Mouse (Mus musculus) liver, embryonic 13.5 days (tissue): ENCODE measurements around the gene Mrrf. TPM values are rescaled to one million over a fixed set of nuclear protein-coding genes. Genes with fewer than 3 reads are reported as not detected.

Source experiments
- ATAC-seq: fragments of 200-750 bp; cut with Nextera tagmentation; 2 replicates; pipeline ENCODE4 v1.8.0; 2017; ENCODE audit warnings: low read depth, mild to moderate bottlenecking, moderate number of reproducible peaks, moderate library complexity
- DNase-seq: peaks from one replicate; pipeline ENCODE4 v3.0.0; 2022
- H3K27ac ChIP-seq: fragments of 300-500 bp; sonication (generic); 2 replicates; pipeline ENCODE4 v1.5.1; 2015; ENCODE audit warnings: moderate library complexity, mild to moderate bottlenecking, inconsistent platforms
- H3K27me3 ChIP-seq: fragments of 300-500 bp; sonication (generic); 2 replicates; pipeline ENCODE4 v1.6.1; 2015; ENCODE audit warnings: mild to moderate bottlenecking, inconsistent platforms
- H3K36me3 ChIP-seq: fragments of 300-500 bp; sonication (generic); 2 replicates; pipeline ENCODE4 v1.6.1; 2015; ENCODE audit warnings: mild to moderate bottlenecking, inconsistent platforms
- H3K4me1 ChIP-seq: fragments of 300-500 bp; sonication (generic); replicated peaks from 2 replicates; pipeline ENCODE4 v1.6.1; 2015; ENCODE audit warnings: inconsistent platforms
- H3K4me2 ChIP-seq: fragments of 300-500 bp; sonication (generic); 2 replicates; pipeline ENCODE4 v1.6.1; 2015; ENCODE audit warnings: inconsistent platforms, mild to moderate bottlenecking, moderate library complexity
- H3K4me3 ChIP-seq: fragments of 300-500 bp; sonication (generic); replicated peaks from 2 replicates; pipeline ENCODE4 v1.5.1; 2015; ENCODE audit warnings: mild to moderate bottlenecking, inconsistent platforms
- H3K9ac ChIP-seq: fragments of 300-500 bp; sonication (generic); 2 replicates; pipeline ENCODE4 v1.6.1; 2015; ENCODE audit warnings: mild to moderate bottlenecking, inconsistent platforms
- H3K9me3 ChIP-seq: fragments of 300-500 bp; sonication (generic); replicated peaks from 2 replicates; pipeline ENCODE4 v1.6.1; 2016; ENCODE audit warnings: inconsistent platforms
- WGBS: fragments of 180-500 bp; shearing (Covaris S2); methylation state at CpG from one replicate; pipeline ENCODE4 v1.1.7; 2015; ENCODE audit not compliant: insufficient replicate concordance; 5-methylcytosine and 5-hydroxymethylcytosine counted together
- polyA plus RNA-seq: library from polyadenylated mRNA; unstranded; fragments of >200 nt; fragmentation: Nextera tagmentation; extraction: Ambion mirVana; gene quantifications from 2 replicates; pipeline ENCODE4 v1.2.1, GENCODE M21; 2015

Gene Mrrf
- polyA plus RNA-seq, 1 experiment from 2014 or later = 21.5 TPM

DNA sequence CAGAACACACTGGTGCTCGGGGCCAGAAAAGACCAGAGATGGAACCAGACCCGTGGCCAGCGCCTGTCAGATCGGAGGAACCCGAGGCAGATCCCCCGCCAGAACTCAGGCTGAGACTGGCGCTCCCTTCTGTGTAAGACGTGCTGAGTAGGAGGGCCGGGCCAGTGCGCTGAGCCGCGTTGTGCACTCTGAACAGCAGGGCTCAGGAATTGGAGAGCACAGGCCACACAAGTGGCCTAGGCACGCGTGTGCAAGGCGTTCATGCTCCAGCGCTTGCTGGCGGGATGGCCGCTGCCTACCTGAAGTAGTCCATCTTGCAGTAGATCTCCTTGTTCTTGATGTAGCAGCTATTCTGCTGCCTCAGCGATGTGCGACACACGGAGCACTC lies 33.6 kb upstream of the Mrrf start:
- Histone ChIP-seq H3K4me1 (peaks cover 16% of the 10 kb centered on the region), H3K4me3 (peak overlapping the region; percentile 12; the same call in 1 of the 2 replicates), H3K9me3 (no peaks in the 10 kb centered on the region), H3K4me2 (peak overlapping the region; percentile 12; the same call in 1 of the 2 replicates), H3K27ac (no peak overlapping the region), H3K9ac (no peak overlapping the region), H3K27me3 (peaks cover 100% of the 10 kb centered on the region), H3K36me3 (no peaks in the 10 kb centered on the region)
- 5% methylated on average over 21 of the region's 21 CpGs for WGBS
- DNase-seq (no peak), ATAC-seq (no peak)

DNA sequence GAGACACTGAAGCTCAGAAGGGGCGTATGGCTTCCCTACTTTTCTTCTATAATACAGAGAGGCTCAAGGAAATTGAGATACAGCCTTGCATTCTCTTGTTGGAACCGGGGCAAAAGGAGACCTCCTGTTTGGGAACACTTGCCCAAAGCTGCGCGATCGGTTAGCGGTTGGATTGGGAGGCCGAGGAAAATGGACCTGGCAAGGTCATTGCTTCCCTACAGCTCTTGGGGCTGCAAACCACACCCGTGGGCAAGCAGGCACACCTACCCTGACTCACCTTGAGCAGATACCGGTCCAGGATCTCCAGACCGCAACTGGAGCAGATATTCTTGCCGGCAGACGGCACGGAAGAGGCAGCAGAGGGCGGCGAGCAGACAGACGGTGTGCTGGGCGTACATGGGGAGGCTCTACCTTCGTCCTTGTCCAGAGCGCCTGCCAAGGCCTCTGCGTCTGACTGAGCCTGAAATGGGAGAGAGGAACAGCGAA lies 33.1 kb upstream of the Mrrf start:
- H3K27me3 ChIP-seq = peaks cover 100% of the 10 kb centered on the region
- no peaks in the 10 kb centered on the region for H3K36me3 ChIP-seq
- H3K4me2 ChIP-seq = peak overlapping the region; percentile 38
- H3K27ac ChIP-seq = no peak overlapping the region
- no peak overlapping the region for H3K9ac ChIP-seq
- H3K9me3 ChIP-seq = no peaks in the 10 kb centered on the region
- DNase-seq (no peak), ATAC-seq (no peak)
- WGBS = 3% methylated on average over 21 of the region's 21 CpGs
- peaks cover 16% of the 10 kb centered on the region for H3K4me1 ChIP-seq
- H3K4me3 ChIP-seq = peak overlapping the region; percentile 18

DNA sequence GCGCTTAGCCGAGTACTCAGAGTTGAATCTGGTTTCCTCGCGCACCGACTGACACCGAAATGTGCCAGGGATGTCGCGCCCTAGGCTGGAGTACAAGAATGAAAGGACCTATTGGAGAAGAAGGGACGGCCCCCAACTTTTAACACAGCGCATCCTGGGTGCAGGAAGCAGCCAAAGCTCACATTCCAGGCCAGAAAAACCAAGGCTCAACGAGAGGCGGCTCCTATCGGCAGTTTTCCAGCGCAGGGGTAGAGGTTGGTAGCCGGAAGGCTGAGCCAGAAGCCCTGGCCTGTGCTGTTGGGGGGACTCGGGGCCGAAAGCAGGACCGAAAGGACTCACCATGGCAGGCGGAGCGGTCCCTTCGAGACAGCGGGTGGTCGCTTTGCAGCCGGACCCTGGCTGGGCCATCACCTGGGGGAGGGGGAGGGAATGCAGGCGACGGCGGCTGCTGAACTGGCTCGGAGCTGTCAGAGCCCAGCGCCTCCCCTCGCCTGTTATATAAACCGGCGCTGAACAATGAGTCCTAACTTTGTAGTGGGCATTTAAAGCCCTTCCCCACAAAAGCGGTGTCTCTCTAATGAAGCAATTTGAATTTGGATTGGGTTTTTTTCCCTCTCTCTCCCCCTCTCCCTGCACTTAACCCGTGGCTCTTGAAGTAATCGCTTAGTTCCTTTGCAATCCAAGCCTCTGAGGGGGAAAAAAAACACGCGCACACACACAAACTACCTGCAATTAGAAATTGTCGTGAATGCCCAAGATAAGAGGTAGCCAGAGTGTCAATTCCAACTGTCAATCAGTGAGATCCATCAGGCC lies 32.4 kb upstream of the Mrrf start:
- H3K4me1 ChIP-seq = peaks cover 16% of the 10 kb centered on the region
- DNase-seq (no peak), ATAC-seq (no peak)
- peaks cover 100% of the 10 kb centered on the region for H3K27me3 ChIP-seq
- H3K4me3 ChIP-seq = peak overlapping the region; percentile 18
- H3K9ac ChIP-seq = no peak overlapping the region
- no peaks in the 10 kb centered on the region for H3K36me3 ChIP-seq
- peak overlapping the region; percentile 38 for H3K4me2 ChIP-seq
- 2% methylated on average over 38 of the region's 38 CpGs for WGBS
- H3K27ac ChIP-seq = no peak overlapping the region
- H3K9me3 ChIP-seq = no peaks in the 10 kb centered on the region

DNA sequence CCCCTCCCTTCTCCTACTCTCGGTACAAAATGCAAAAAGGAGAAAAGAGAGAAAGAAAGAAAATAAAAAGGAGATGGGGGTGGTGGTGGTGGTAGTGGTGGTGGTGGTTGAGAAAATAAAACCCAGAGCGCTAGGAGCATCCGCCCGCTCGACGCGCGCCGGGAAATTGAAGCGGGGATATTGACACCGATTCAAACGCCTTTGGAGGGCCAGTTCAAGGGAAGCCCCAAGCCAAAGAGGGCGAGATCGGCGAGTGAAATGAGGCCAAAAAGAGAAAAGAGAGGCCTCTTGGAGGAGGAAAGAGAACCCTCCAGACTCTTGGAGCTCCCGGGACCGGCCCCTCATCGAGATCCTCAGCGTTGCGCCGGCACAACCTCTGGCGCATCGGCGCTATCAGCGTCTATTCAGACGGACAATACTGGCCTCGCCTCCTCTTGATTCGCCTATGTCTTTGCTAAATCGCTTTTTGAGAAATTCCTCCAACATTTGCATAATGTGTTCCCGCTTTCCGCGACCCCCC lies 31.7 kb upstream of the Mrrf start:
- Histone ChIP-seq H3K9me3 (no peaks in the 10 kb centered on the region), H3K9ac (no peak overlapping the region), H3K27ac (no peak overlapping the region), H3K4me2 (peak overlapping the region; percentile 56), H3K36me3 (no peaks in the 10 kb centered on the region), H3K4me3 (peak overlapping the region; percentile 43), H3K27me3 (peaks cover 100% of the 10 kb centered on the region), H3K4me1 (peaks cover 16% of the 10 kb centered on the region)
- ATAC-seq (no peak), DNase-seq (no peak)
- under 1% methylated on average over 32 of the region's 32 CpGs for WGBS

DNA sequence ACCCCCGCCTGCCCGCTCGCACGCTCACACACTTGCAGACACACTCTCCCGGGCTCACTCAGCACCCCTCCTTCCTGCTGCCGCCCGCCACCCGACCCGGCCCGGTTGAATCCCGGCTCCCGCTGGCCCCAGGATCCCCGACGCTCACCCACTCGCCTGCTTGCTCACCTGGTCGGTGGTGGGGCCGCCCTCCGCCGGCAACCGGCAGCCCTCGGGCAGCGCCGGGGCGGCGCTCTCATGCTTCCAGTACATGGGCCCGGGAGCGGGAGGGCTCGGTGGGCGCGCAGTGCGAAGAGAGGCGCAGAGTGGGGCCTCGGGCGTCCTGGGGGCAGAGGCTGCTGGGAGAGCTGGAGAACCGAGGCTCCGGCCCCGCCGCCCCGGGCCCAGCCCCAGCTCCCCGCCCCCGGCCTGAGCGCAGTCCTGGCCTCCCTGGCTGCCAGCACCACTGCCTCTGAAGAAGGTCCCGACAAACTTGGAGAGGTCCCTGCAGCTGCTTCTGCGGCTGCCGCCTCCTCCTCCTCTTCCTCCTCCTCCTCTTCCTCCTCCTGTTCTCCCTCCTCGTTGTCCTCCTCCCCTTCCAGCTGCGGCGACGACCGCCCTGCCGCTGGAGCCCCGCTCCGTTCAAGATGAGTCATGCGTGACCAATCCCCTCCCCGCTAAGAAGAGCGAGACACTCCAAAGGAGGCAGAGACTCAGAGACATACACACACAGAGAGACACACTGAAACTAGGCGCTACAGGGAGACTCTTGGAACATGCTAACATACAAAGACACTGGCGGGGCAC lies 31.0 kb upstream of the Mrrf start, which contains the start of gene Lhx6:
Lhx6 (minus strand) TSS at position 453 of the 786 bp plus-strand sequence.
- DNase-seq = no peak
- no peak within 1 kb of the TSS for H3K9ac ChIP-seq
- 2% methylated on average over 58 of the region's 58 CpGs for WGBS
- H3K9me3 ChIP-seq = no peaks in the 10 kb centered on the region
- H3K27ac ChIP-seq = no peak within 1 kb of the TSS
- H3K36me3 ChIP-seq = no peaks in the 10 kb centered on the region
- H3K4me1 ChIP-seq = peaks cover 16% of the 10 kb centered on the region
- H3K4me2 ChIP-seq = peak within 1 kb of the TSS; percentile 56
- peak within 1 kb of the TSS; percentile 43 for H3K4me3 ChIP-seq
- H3K27me3 ChIP-seq = peaks cover 100% of the 10 kb centered on the region
- no peak for ATAC-seq

DNA sequence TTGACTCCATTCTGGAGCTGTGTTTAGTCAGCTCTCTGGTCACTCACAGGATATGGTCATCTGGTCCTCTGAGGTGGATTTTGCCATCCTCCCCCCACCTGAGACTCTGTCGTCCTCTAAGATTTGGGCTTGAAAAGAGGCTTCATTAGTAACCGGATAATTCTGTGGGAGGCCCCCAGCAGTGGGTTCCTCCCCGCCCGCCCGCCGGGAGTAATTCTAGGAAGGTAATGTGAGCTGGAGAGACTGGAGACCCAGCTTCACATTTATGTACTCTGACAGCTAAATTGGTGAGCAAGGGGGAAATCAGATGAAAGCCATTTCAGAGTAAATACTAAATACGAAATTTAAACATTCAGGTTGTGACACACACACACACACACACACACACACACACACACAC lies 27.6 kb upstream of the Mrrf start:
- Histone ChIP-seq H3K4me3 (no peak overlapping the region), H3K27ac (no peak overlapping the region), H3K4me1 (peaks cover 2% of the 10 kb centered on the region), H3K9ac (no peak overlapping the region), H3K9me3 (no peaks in the 10 kb centered on the region), H3K27me3 (peaks cover 89% of the 10 kb centered on the region), H3K4me2 (no peak overlapping the region), H3K36me3 (no peaks in the 10 kb centered on the region)
- WGBS = 13% methylated on average over 7 of the region's 7 CpGs
- ATAC-seq (no peak), DNase-seq (no peak)

DNA sequence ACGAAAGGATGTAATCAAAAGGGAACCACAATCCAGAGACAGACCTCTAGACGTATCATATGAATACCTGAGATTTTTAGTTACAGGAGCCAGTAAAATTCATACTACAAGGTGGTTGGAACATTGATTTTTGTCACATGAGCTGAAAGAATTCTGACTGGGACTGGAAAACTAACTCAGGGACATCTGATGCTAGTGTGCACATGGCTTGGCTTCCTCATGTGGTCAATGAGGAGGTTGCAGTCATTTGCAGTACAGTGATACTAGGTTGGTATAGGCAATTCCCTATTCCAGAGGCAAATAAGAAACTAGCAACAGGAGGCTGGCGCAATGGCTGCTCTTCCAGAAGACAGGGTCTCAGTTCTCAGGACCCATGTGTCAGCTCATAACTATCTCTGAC lies 23.6 kb upstream of the Mrrf start:
- Histone ChIP-seq H3K4me3 (no peak overlapping the region), H3K36me3 (peaks cover 19% of the 10 kb centered on the region), H3K27ac (no peak overlapping the region), H3K9me3 (no peaks in the 10 kb centered on the region), H3K4me2 (no peak overlapping the region), H3K9ac (no peak overlapping the region), H3K27me3 (peaks cover 49% of the 10 kb centered on the region), H3K4me1 (no peaks in the 10 kb centered on the region)
- no peak for ATAC-seq
- no peak for DNase-seq
- 55% methylated on average over 3 of the region's 3 CpGs for WGBS

DNA sequence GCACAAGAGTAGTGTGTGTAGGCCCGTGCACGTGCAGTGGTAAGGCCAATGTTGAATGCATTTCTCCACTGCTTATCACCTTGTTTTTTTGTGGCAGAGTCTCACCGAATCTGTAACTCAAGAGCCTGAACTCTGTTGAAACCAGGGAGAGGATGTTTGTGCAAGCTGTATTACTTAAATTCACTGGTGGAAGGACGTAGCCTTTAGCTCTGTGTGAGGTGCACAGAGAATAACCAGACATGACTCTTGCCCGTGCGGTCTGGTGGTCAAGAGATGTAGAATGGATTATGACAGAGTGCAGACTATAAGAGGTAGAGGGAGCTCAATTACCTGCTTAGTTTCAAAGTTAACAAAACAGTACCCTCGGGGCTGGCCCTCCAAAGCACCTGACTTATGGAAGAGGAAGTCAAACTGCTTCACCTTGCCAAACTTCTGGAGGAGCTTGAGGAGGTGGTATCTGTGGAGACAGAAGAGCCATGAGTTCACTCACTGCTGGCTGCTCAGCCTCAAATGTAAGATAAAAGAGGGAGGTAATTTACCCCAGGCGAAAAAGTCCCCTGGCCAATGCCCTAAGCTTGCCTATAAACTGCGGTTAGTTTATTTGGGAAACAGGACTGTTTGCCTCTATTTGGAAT lies 9.3 kb upstream of the Mrrf start:
- Histone ChIP-seq H3K27ac (no peak overlapping the region), H3K4me3 (no peak overlapping the region), H3K27me3 (no peaks in the 10 kb centered on the region), H3K36me3 (peaks cover 80% of the 10 kb centered on the region), H3K9me3 (no peaks in the 10 kb centered on the region), H3K9ac (no peak overlapping the region), H3K4me1 (peaks cover 5% of the 10 kb centered on the region; the same call in 1 of the 2 replicates), H3K4me2 (no peak overlapping the region)
- WGBS = 86% methylated on average over 9 of the region's 9 CpGs
- ATAC-seq = no peak
- no peak for DNase-seq

DNA sequence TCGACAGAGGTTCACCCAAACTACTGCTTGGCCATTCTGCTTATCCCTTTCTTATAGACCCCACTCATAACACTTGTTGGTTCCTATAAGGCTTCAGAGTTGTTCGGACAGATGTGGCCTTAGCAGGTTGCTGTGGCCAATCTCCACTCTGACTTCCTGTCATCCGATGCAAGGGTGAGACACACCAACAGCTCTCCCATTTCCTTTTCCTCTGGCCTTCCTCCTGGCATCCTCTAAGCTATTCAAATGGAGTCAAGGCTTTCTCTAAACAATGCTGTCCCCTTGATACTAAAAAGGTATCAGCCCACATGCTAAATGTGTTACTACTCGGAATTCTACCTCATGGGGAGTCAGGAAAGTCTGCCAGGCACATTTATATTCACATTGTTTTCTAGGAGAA lies 8.2 kb upstream of the Mrrf start:
- 62% methylated on average over 4 of the region's 4 CpGs for WGBS
- no peaks in the 10 kb centered on the region for H3K9me3 ChIP-seq
- no peak overlapping the region for H3K4me2 ChIP-seq
- no peak for ATAC-seq
- H3K36me3 ChIP-seq = peaks cover 81% of the 10 kb centered on the region
- H3K27ac ChIP-seq = no peak overlapping the region
- no peak for DNase-seq
- H3K4me1 ChIP-seq = peaks cover 5% of the 10 kb centered on the region; the same call in 1 of the 2 replicates
- H3K9ac ChIP-seq = no peak overlapping the region
- H3K27me3 ChIP-seq = no peaks in the 10 kb centered on the region
- no peak overlapping the region for H3K4me3 ChIP-seq

DNA sequence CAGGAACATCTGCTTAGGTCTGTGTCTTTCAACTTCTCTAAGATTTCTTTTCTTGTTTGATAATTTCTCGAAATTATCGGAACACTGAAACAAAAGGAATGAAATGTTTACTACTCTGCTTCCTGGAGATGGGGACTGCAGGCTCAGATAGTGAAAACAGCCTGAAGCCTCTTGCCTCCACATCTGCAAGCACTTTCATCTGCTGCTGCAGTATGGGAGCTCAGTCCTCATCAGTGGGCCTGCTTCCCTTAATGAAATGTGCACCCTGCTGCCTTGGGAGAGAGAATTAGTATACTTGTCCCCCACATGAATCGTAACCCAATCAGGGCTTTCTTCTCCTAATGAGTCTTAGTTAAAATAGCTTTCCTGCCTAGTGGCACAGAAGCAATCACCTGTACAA lies 7.1 kb upstream of the Mrrf start:
- no peaks in the 10 kb centered on the region for H3K9me3 ChIP-seq
- no peak overlapping the region for H3K27ac ChIP-seq
- ATAC-seq (no peak), DNase-seq (no peak)
- peaks cover 5% of the 10 kb centered on the region; the same call in 1 of the 2 replicates for H3K4me1 ChIP-seq
- no peak overlapping the region for H3K9ac ChIP-seq
- 71% methylated on average over 3 of the region's 3 CpGs for WGBS
- H3K4me3 ChIP-seq = no peak overlapping the region
- H3K4me2 ChIP-seq = no peak overlapping the region
- peaks cover 81% of the 10 kb centered on the region for H3K36me3 ChIP-seq
- H3K27me3 ChIP-seq = no peaks in the 10 kb centered on the region

DNA sequence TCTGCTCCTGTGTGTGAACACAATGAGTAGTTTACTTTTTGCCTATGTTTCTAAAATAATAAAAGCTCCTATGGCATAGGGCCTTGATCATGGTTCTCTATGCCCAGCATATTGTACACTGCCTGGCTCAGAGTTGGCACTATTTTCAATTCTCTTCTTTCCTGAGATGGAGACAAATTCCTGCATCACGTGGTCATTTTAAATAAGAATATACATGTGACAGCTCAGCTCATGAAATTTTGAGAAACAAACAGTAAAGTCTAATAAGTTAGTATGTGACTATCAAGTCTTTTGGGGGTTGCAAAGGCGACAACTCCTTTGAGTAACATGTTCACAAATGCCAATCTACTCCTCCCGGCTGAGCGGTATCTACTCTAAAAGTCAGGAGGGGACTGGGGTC lies 302 bp upstream of the Mrrf start:
- Histone ChIP-seq H3K36me3 (peaks cover 35% of the 10 kb centered on the region), H3K4me3 (peak overlapping the region; percentile 83), H3K4me2 (peak overlapping the region; percentile 75), H3K9me3 (no peaks in the 10 kb centered on the region), H3K27ac (peak overlapping the region; percentile 88), H3K4me1 (peaks cover 36% of the 10 kb centered on the region), H3K9ac (peak overlapping the region; percentile 86), H3K27me3 (no peaks in the 10 kb centered on the region)
- DNase-seq (no peak), ATAC-seq (no peak)
- under 1% methylated on average over 4 of the region's 4 CpGs for WGBS
